Mouse (Mus musculus): ENCODE results near the gene Tpp1. TPM values are rescaled to one million over a fixed set of nuclear protein-coding genes. Genes with fewer than 3 reads are reported as not detected.
"Not testable (repeated sequence)": the region's sequence is repeated elsewhere in the genome, so short reads cannot be mapped to it uniquely, and the experiment has no call there.

Tpp1 gene
- polyA plus RNA-seq, 1 experiment from 2014 or later: 47.4 TPM

GRCm38 (mm10) chr7:105736911-105737521 is 15.0 kb downstream of the Tpp1 start, which contains the start of gene Rrp8:
Rrp8 (minus strand) TSS chr7:105737385.
- Histone ChIP-seq H3K9ac (peak within 1 kb of the TSS; percentile 77), H3K9me3 (replicated peaks) (no peaks in the 10 kb centered on the region), H3K27ac (peak within 1 kb of the TSS; percentile 83), H3K4me1 (peaks cover 14% of the 10 kb centered on the region), H3K27me3 (no peaks in the 10 kb centered on the region), H3K36me3 (peaks cover 44% of the 10 kb centered on the region), H3K4me3 (peak within 1 kb of the TSS; percentile 79), H3K4me2 (replicated peaks) (peak within 1 kb of the TSS; percentile 89)
- WGBS: 1% methylated on average over 30 of the region's 30 CpGs
- ATAC-seq (ENCODE audit: low FRiP score): no peak

- no peaks in the 10 kb centered on the region for H3K9me3 ChIP-seq (replicated peaks)
- H3K4me3 ChIP-seq: peak within 1 kb of the TSS; percentile 79
- H3K4me2 ChIP-seq (replicated peaks): peak within 1 kb of the TSS; percentile 89
- peaks cover 44% of the 10 kb centered on the region for H3K36me3 ChIP-seq
- WGBS: 0% methylated on average over 56 of the region's 62 CpGs
- H3K4me1 ChIP-seq: peaks cover 14% of the 10 kb centered on the region
- peak within 1 kb of the TSS; percentile 77 for H3K9ac ChIP-seq
- H3K27me3 ChIP-seq: no peaks in the 10 kb centered on the region
- peak within 1 kb of the TSS; percentile 83 for H3K27ac ChIP-seq
- ATAC-seq (ENCODE audit: low FRiP score): peak; percentile 98
Observed at GRCm38 (mm10) chr7:105736264-105736901, 15.7 kb downstream of the Tpp1 start, which contains the start of gene Ilk. Ilk (plus strand) TSS chr7:105736592.

GRCm38 (mm10) chr7:105735464-105735863 is 16.6 kb downstream of the Tpp1 start:
- H3K9ac ChIP-seq: peak overlapping the region; percentile 77
- not testable (repeated sequence) for H3K27ac ChIP-seq; H3K9me3 ChIP-seq (replicated peaks); H3K27me3 ChIP-seq; ATAC-seq (ENCODE audit: low FRiP score)
- H3K36me3 ChIP-seq: peaks cover 42% of the 10 kb centered on the region
- peaks cover 14% of the 10 kb centered on the region for H3K4me1 ChIP-seq
- H3K4me2 ChIP-seq (replicated peaks): peak overlapping the region; percentile 89
- H3K4me3 ChIP-seq: peak overlapping the region; percentile 79
- 50% methylated on average over 4 of the region's 4 CpGs for WGBS

- Histone ChIP-seq H3K9me3 (replicated peaks) (no peaks in the 10 kb centered on the region), H3K4me2 (replicated peaks) (no peak overlapping the region), H3K4me1 (peaks cover 14% of the 10 kb centered on the region), H3K4me3 (no peak overlapping the region), H3K27me3 (no peaks in the 10 kb centered on the region), H3K36me3 (peaks cover 46% of the 10 kb centered on the region), H3K9ac (no peak overlapping the region), H3K27ac (no peak overlapping the region)
- 86% methylated on average over 8 of the region's 8 CpGs for WGBS
- ATAC-seq (ENCODE audit: low FRiP score): no peak
Observed at GRCm38 (mm10) chr7:105734826-105735225, 17.2 kb downstream of the Tpp1 start.

- no peak overlapping the region for H3K4me2 ChIP-seq (replicated peaks)
- peaks cover 51% of the 10 kb centered on the region for H3K36me3 ChIP-seq
Observed at GRCm38 (mm10) chr7:105733836-105734235, 18.2 kb downstream of the Tpp1 start.

GRCm38 (mm10) chr7:105728701-105729428 is 23.2 kb downstream of the Tpp1 start:
- no peaks in the 10 kb centered on the region for H3K9me3 ChIP-seq (replicated peaks)
- ATAC-seq (ENCODE audit: low FRiP score): no peak
- no peaks in the 10 kb centered on the region for H3K27me3 ChIP-seq
- H3K27ac ChIP-seq: no peak overlapping the region
- H3K36me3 ChIP-seq: peaks cover 44% of the 10 kb centered on the region
- WGBS: 68% methylated on average over 6 of the region's 6 CpGs
- H3K9ac ChIP-seq: no peak overlapping the region
- no peaks in the 10 kb centered on the region for H3K4me1 ChIP-seq
- no peak overlapping the region for H3K4me3 ChIP-seq
- no peak overlapping the region for H3K4me2 ChIP-seq (replicated peaks)

More at GRCm38 (mm10) chr7:105733836-105734235, 18.2 kb downstream of the Tpp1 start:
- ATAC-seq (ENCODE audit: low FRiP score): no peak
- WGBS: 93% methylated on average over 11 of the region's 11 CpGs
- H3K27ac ChIP-seq: no peak overlapping the region
- no peak overlapping the region for H3K9ac ChIP-seq
- H3K9me3 ChIP-seq (replicated peaks): no peaks in the 10 kb centered on the region
- no peak overlapping the region for H3K4me3 ChIP-seq
- peaks cover 14% of the 10 kb centered on the region for H3K4me1 ChIP-seq
- H3K27me3 ChIP-seq: no peaks in the 10 kb centered on the region

GRCm38 (mm10) chr7:105726980-105727325 is 25.1 kb downstream of the Tpp1 start:
- H3K4me2 ChIP-seq (replicated peaks): no peak overlapping the region
- H3K9ac ChIP-seq: no peak overlapping the region
- H3K36me3 ChIP-seq: peaks cover 24% of the 10 kb centered on the region
- H3K4me3 ChIP-seq: no peak overlapping the region
- 93% methylated on average over 4 of the region's 4 CpGs for WGBS
- no peaks in the 10 kb centered on the region for H3K9me3 ChIP-seq (replicated peaks)
- no peak for ATAC-seq (ENCODE audit: low FRiP score)
- no peak overlapping the region for H3K27ac ChIP-seq
- H3K27me3 ChIP-seq: no peaks in the 10 kb centered on the region
- no peaks in the 10 kb centered on the region for H3K4me1 ChIP-seq

- Histone ChIP-seq H3K27ac (no peak overlapping the region), H3K4me2 (replicated peaks) (no peak overlapping the region), H3K9me3 (replicated peaks) (no peaks in the 10 kb centered on the region), H3K36me3 (peaks cover 19% of the 10 kb centered on the region), H3K27me3 (no peaks in the 10 kb centered on the region), H3K9ac (0 out of 2 replicates have a peak overlapping the region, but pooled peaks have one; percentile 19), H3K4me3 (no peak overlapping the region), H3K4me1 (no peaks in the 10 kb centered on the region)
- peak; percentile 84 for ATAC-seq (ENCODE audit: low FRiP score)
- WGBS: 88% methylated on average over 4 of the region's 4 CpGs
Observed at GRCm38 (mm10) chr7:105726144-105726979, 25.7 kb downstream of the Tpp1 start.

- Histone ChIP-seq H3K9ac (no peak overlapping the region), H3K4me1 (no peaks in the 10 kb centered on the region), H3K36me3 (no peaks in the 10 kb centered on the region), H3K9me3 (replicated peaks) (no peaks in the 10 kb centered on the region), H3K27me3 (no peaks in the 10 kb centered on the region), H3K27ac (no peak overlapping the region), H3K4me2 (replicated peaks) (no peak overlapping the region), H3K4me3 (no peak overlapping the region)
- WGBS: 84% methylated on average over 2 of the region's 2 CpGs
- no peak for ATAC-seq (ENCODE audit: low FRiP score)
Observed at GRCm38 (mm10) chr7:105721916-105722315, 30.1 kb downstream of the Tpp1 start.

- no peak for ATAC-seq (ENCODE audit: low FRiP score)
- no peaks in the 10 kb centered on the region for H3K27me3 ChIP-seq
- no peaks in the 10 kb centered on the region for H3K4me1 ChIP-seq
- H3K27ac ChIP-seq: no peak overlapping the region
- WGBS: 68% methylated on average over 3 of the region's 3 CpGs
- H3K36me3 ChIP-seq: no peaks in the 10 kb centered on the region
- no peak overlapping the region for H3K4me2 ChIP-seq (replicated peaks)
- no peaks in the 10 kb centered on the region for H3K9me3 ChIP-seq (replicated peaks)
- no peak overlapping the region for H3K9ac ChIP-seq
- H3K4me3 ChIP-seq: no peak overlapping the region
Observed at GRCm38 (mm10) chr7:105715366-105715765, 36.7 kb downstream of the Tpp1 start.

- Histone ChIP-seq H3K27ac (no peak overlapping the region), H3K9me3 (replicated peaks) (no peaks in the 10 kb centered on the region), H3K4me1 (no peaks in the 10 kb centered on the region), H3K4me3 (no peak overlapping the region), H3K9ac (no peak overlapping the region), H3K4me2 (replicated peaks) (no peak overlapping the region), H3K36me3 (no peaks in the 10 kb centered on the region), H3K27me3 (no peaks in the 10 kb centered on the region)
- no peak for ATAC-seq (ENCODE audit: low FRiP score)
- 87% methylated on average over 5 of the region's 5 CpGs for WGBS
Observed at GRCm38 (mm10) chr7:105708733-105709132, 43.3 kb downstream of the Tpp1 start.

GRCm38 (mm10) chr7:105703816-105704215 is 48.2 kb downstream of the Tpp1 start:
- 89% methylated on average over 4 of the region's 4 CpGs for WGBS
- no peak overlapping the region for H3K4me2 ChIP-seq (replicated peaks)
- no peaks in the 10 kb centered on the region for H3K9me3 ChIP-seq (replicated peaks)
- no peaks in the 10 kb centered on the region for H3K27me3 ChIP-seq
- ATAC-seq (ENCODE audit: low FRiP score): no peak
- no peaks in the 10 kb centered on the region for H3K36me3 ChIP-seq
- H3K27ac ChIP-seq: no peak overlapping the region
- H3K4me1 ChIP-seq: no peaks in the 10 kb centered on the region
- no peak overlapping the region for H3K9ac ChIP-seq
- H3K4me3 ChIP-seq: no peak overlapping the region
